Mouse (Mus musculus) neural tube, embryonic 14.5 days (tissue): ENCODE measurements around the gene St5. TPM values are rescaled to one million over a fixed set of nuclear protein-coding genes. Genes with fewer than 3 reads are reported as not detected.

Experiments
- ATAC-seq: fragments of 200-750 bp; cut with Nextera tagmentation; 2 replicates; pipeline ENCODE4 v1.8.0; 2017; ENCODE audit warnings: low read depth, mild to moderate bottlenecking, moderate TSS enrichment, moderate library complexity
- H3K27ac ChIP-seq: fragments of 300-500 bp; sonication (generic); 2 replicates; pipeline ENCODE4 v1.5.1; 2014; ENCODE audit warnings: low read depth, mild to moderate bottlenecking, control low read depth, low read length, moderate library complexity, mixed read lengths
- H3K27me3 ChIP-seq: fragments of 300-500 bp; sonication (generic); 2 replicates; pipeline ENCODE4 v1.6.1; 2014; ENCODE audit warnings: low read length; ENCODE audit not compliant: control insufficient read depth, insufficient read depth
- H3K36me3 ChIP-seq: fragments of 300-500 bp; sonication (generic); 2 replicates; pipeline ENCODE4 v1.6.1; 2014; ENCODE audit warnings: low read length, mixed read lengths; ENCODE audit not compliant: control insufficient read depth, insufficient read depth
- H3K4me1 ChIP-seq: fragments of 300-500 bp; sonication (generic); 2 replicates; pipeline ENCODE4 v1.6.1; 2014; ENCODE audit warnings: low read length; ENCODE audit not compliant: control insufficient read depth, insufficient read depth
- H3K4me2 ChIP-seq: fragments of 300-500 bp; sonication (generic); 2 replicates; pipeline ENCODE4 v1.6.1; 2014; ENCODE audit warnings: mild to moderate bottlenecking, low read depth, low read length, control low read depth
- H3K4me3 ChIP-seq: fragments of 300-500 bp; sonication (generic); 2 replicates; pipeline ENCODE4 v1.5.1; 2014; ENCODE audit warnings: low read depth, low read length, control low read depth, mixed read lengths
- H3K9ac ChIP-seq: fragments of 300-500 bp; sonication (generic); replicated peaks from 2 replicates; pipeline ENCODE4 v1.6.1; 2014; ENCODE audit warnings: low read depth, mild to moderate bottlenecking, control low read depth, low read length, mixed read lengths
- H3K9me3 ChIP-seq: fragments of 300-500 bp; sonication (generic); 2 replicates; pipeline ENCODE4 v1.6.1; 2016; ENCODE audit warnings: low read length; ENCODE audit not compliant: control insufficient read depth
- WGBS: fragments of 180-500 bp; shearing (Covaris S2); extraction: QIAGEN DNeasy Blood & Tissue Kit; methylation state at CpG from one replicate; pipeline ENCODE4 v1.1.7; 2014; 5-methylcytosine and 5-hydroxymethylcytosine counted together
- polyA plus RNA-seq: library from polyadenylated mRNA; unstranded; fragments of >200 nt; fragmentation: Nextera tagmentation; extraction: Ambion mirVana; gene quantifications from 2 replicates; pipeline ENCODE4 v1.2.1, GENCODE M21; 2014

The St5 gene
- polyA plus RNA-seq, 1 experiment from 2014 or later: 18.7 TPM

GRCm38 (mm10) chr7:109518036-109518681 is 185.2 kb downstream of the St5 start:
- no peaks in the 10 kb centered on the region for H3K27me3 ChIP-seq
- peak overlapping the region; percentile 95 for H3K9ac ChIP-seq
- peaks cover 20% of the 10 kb centered on the region for H3K36me3 ChIP-seq
- peak overlapping the region; percentile 95 for H3K4me3 ChIP-seq
- WGBS: 19% methylated on average over 10 of the region's 10 CpGs
- H3K4me1 ChIP-seq: peaks cover 15% of the 10 kb centered on the region
- ATAC-seq: no peak
- peak overlapping the region; percentile 94 for H3K27ac ChIP-seq
- no peaks in the 10 kb centered on the region for H3K9me3 ChIP-seq
- H3K4me2 ChIP-seq: peak overlapping the region; percentile 66

GRCm38 (mm10) chr7:109516500-109516899 is 186.9 kb downstream of the St5 start:
- peaks cover 4% of the 10 kb centered on the region; the same call in 1 of the 2 replicates for H3K36me3 ChIP-seq
- 89% methylated on average over 3 of the region's 3 CpGs for WGBS

GRCm38 (mm10) chr7:109511838-109512237 is 191.6 kb downstream of the St5 start:
- H3K9me3 ChIP-seq: no peaks in the 10 kb centered on the region
- H3K4me1 ChIP-seq: no peaks in the 10 kb centered on the region; the same call in 1 of the 2 replicates
- H3K27ac ChIP-seq: no peak overlapping the region
- no peaks in the 10 kb centered on the region for H3K27me3 ChIP-seq
- H3K4me2 ChIP-seq: no peak overlapping the region
- 99% methylated on average over 3 of the region's 3 CpGs for whole genome bisulfite sequencing
- no peak overlapping the region for H3K9ac ChIP-seq
- no peak for ATAC-seq
- no peak overlapping the region for H3K4me3 ChIP-seq
- H3K36me3 ChIP-seq: no peaks in the 10 kb centered on the region

More at GRCm38 (mm10) chr7:109516500-109516899, 186.9 kb downstream of the St5 start:
- Histone ChIP-seq H3K9me3 (no peaks in the 10 kb centered on the region), H3K4me3 (no peak overlapping the region), H3K4me2 (no peak overlapping the region), H3K27me3 (no peaks in the 10 kb centered on the region), H3K9ac (no peak overlapping the region), H3K4me1 (peaks cover 15% of the 10 kb centered on the region), H3K27ac (no peak overlapping the region)
- no peak for ATAC-seq

- no peaks in the 10 kb centered on the region for H3K9me3 ChIP-seq
- no peak overlapping the region for H3K4me3 ChIP-seq
- no peak overlapping the region for H3K27ac ChIP-seq
- no peaks in the 10 kb centered on the region for H3K36me3 ChIP-seq
- no peak for ATAC-seq
- WGBS: 85% methylated on average over 2 of the region's 2 CpGs
- H3K9ac ChIP-seq: no peak overlapping the region
- no peaks in the 10 kb centered on the region for H3K27me3 ChIP-seq
- no peak overlapping the region for H3K4me2 ChIP-seq
- H3K4me1 ChIP-seq: no peaks in the 10 kb centered on the region; the same call in 1 of the 2 replicates
Observed at GRCm38 (mm10) chr7:109510799-109511198, 192.6 kb downstream of the St5 start.

GRCm38 (mm10) chr7:109508034-109508433 is 195.4 kb downstream of the St5 start, which contains the start of gene Trim66:
TSS of gene Trim66 (minus strand) at chr7:109508134.
- no peaks in the 10 kb centered on the region for H3K27me3 ChIP-seq
- H3K4me3 ChIP-seq: no peak within 1 kb of the TSS
- no peaks in the 10 kb centered on the region for H3K36me3 ChIP-seq
- ATAC-seq: no peak
- H3K4me2 ChIP-seq: peak within 1 kb of the TSS; percentile 6; the same call in 1 of the 2 replicates
- 82% methylated on average over 4 of the region's 4 CpGs for WGBS
- H3K9me3 ChIP-seq: no peaks in the 10 kb centered on the region
- no peaks in the 10 kb centered on the region; the same call in 1 of the 2 replicates for H3K4me1 ChIP-seq
- H3K27ac ChIP-seq: no peak within 1 kb of the TSS
- 0 out of 2 replicates have a peak within 1 kb of the TSS, but pooled peaks have one; percentile 29 for H3K9ac ChIP-seq

- Histone ChIP-seq H3K36me3 (no peaks in the 10 kb centered on the region), H3K27me3 (no peaks in the 10 kb centered on the region), H3K4me3 (no peak overlapping the region), H3K9me3 (no peaks in the 10 kb centered on the region), H3K4me1 (no peaks in the 10 kb centered on the region; the same call in 1 of the 2 replicates), H3K27ac (no peak overlapping the region), H3K9ac (no peak overlapping the region), H3K4me2 (no peak overlapping the region; the same call in 1 of the 2 replicates)
- ATAC-seq: no peak
- 41% methylated on average over 9 of the region's 9 CpGs for WGBS
Observed at GRCm38 (mm10) chr7:109507572-109507971, 195.8 kb downstream of the St5 start.

GRCm38 (mm10) chr7:109507119-109507518 is 196.3 kb downstream of the St5 start:
- H3K4me3 ChIP-seq: no peak overlapping the region
- H3K9ac ChIP-seq: 0 out of 2 replicates have a peak overlapping the region, but pooled peaks have one; percentile 29
- H3K4me1 ChIP-seq: no peaks in the 10 kb centered on the region; the same call in 1 of the 2 replicates
- H3K9me3 ChIP-seq: no peaks in the 10 kb centered on the region
- H3K36me3 ChIP-seq: no peaks in the 10 kb centered on the region
- ATAC-seq: 0 out of 2 replicates have a peak, but pooled peaks have one; percentile 54
- no peak overlapping the region for H3K27ac ChIP-seq
- H3K4me2 ChIP-seq: peak overlapping the region; percentile 6; the same call in 1 of the 2 replicates
- H3K27me3 ChIP-seq: no peaks in the 10 kb centered on the region
- WGBS: 2% methylated on average over 8 of the region's 8 CpGs

GRCm38 (mm10) chr7:109497507-109497906 is 205.9 kb downstream of the St5 start:
- ATAC-seq: no peak
- WGBS: 31% methylated on average over 4 of the region's 4 CpGs
- Histone ChIP-seq H3K27me3 (0 out of 2 replicates have a peak, but pooled peaks cover 2% of the 10 kb centered on the region), H3K4me1 (peaks cover 4% of the 10 kb centered on the region), H3K27ac (no peak overlapping the region), H3K9me3 (no peaks in the 10 kb centered on the region), H3K4me2 (no peak overlapping the region), H3K9ac (no peak overlapping the region), H3K4me3 (no peak overlapping the region), H3K36me3 (no peaks in the 10 kb centered on the region)
